Mouse (Mus musculus): Measurements from ENCODE around the gene Nipsnap1. TPM values are rescaled to one million over a fixed set of nuclear protein-coding genes. Genes with fewer than 3 reads are reported as not detected.
A peak's percentile ranks its signal among the peaks of the same experiment; 100 is the strongest.

Gene Nipsnap1
- polyA plus RNA-seq, 1 experiment from 2014 or later: 36.9 TPM

DNA sequence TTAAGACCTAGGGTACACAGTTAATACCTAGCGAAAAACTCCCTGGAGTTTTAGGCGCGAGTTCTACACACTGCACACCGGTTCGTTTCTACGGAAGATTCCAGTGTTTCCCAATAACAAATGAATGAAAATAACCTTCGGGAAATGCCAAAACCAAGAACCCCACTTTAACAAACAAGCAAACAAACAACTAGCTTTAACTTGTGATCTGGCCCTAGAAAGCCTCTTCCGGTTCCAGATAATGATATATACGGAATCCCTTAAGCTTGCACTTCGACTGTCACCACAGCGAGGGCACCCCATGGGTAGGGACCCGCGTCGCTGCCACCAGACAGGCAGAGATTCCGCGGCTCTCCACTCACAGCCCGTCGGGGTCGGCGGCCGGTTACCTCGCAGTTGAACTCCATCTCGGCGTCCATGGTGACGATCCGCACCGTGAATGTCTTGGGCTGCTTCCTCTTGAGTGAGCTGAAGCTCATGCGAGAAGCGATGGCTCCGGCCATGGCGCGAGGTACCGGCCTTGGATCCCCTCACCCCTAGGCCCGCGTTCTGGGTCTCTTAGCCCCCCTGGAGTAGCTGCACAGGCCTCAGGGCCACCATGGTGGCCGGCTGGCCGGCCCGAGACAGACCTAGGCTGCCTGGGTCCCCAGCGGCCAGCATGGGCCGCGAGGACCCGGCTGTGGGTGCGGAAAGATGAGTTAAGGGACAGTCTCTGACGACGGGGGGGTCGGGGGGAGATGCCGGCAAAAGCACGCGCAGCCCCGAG is 25.1 kb upstream of the Nipsnap1 start:
- Histone ChIP-seq H3K27ac (peak overlapping the region; percentile 80), H3K9me3 (no peaks in the 10 kb centered on the region), H3K9ac (peak overlapping the region; percentile 96), H3K4me3 (peak overlapping the region; percentile 100), H3K36me3 (no peaks in the 10 kb centered on the region), H3K27me3 (no peaks in the 10 kb centered on the region), H3K4me2 (peak overlapping the region; percentile 72), H3K4me1 (peaks cover 10% of the 10 kb centered on the region; the same call in 1 of the 2 replicates)
- under 1% methylated on average over 50 of the region's 50 CpGs for WGBS
- ATAC-seq (ENCODE audit: borderline replicate concordance, extremely low read depth, low FRiP score, low TSS enrichment): peak; percentile 48

DNA sequence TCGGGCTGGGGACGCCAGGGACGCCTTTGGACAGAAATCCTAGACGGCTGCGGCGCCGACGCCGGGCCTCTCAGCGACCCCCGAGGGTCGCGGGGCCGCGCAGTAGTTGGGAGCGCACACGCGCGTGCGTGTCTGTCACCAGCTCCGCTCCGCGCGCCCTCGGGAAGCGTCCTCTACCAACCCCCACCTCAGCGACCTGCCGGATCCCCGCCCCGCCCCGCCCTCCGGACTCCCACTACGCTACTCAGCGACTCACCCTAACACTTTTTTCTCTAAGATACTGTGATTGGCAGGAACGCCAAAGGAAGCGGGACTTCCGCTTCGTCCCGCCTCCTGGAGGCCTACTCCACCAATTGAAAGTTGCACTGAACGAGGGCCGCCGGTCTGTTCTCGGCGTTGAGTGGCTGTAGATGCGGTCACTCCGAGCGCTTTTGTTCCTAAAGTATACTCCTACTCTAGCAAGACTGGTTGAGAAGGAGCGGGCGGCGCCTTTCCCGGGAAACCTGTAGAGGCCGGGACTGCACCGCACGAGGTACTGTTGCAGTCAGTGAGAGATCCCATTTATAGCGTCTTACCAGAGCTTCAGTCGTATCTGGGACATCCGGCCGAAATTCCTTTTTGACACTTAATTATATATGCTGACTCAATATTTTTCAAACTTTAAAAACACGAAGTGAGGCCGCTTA is 24.4 kb upstream of the Nipsnap1 start, which contains the start of gene Nf2:
TSS of gene Nf2 (minus strand) at position 279 of the 686 bp plus-strand sequence.
- H3K9me3 ChIP-seq: no peaks in the 10 kb centered on the region
- peaks cover 10% of the 10 kb centered on the region; the same call in 1 of the 2 replicates for H3K4me1 ChIP-seq
- H3K27ac ChIP-seq: peak within 1 kb of the TSS; percentile 80
- no peaks in the 10 kb centered on the region for H3K36me3 ChIP-seq
- no peaks in the 10 kb centered on the region for H3K27me3 ChIP-seq
- peak within 1 kb of the TSS; percentile 72 for H3K4me2 ChIP-seq
- peak within 1 kb of the TSS; percentile 96 for H3K9ac ChIP-seq
- WGBS: under 1% methylated on average over 60 of the region's 60 CpGs
- peak; percentile 99 for ATAC-seq (ENCODE audit: borderline replicate concordance, extremely low read depth, low FRiP score, low TSS enrichment)
- peak within 1 kb of the TSS; percentile 100 for H3K4me3 ChIP-seq

DNA sequence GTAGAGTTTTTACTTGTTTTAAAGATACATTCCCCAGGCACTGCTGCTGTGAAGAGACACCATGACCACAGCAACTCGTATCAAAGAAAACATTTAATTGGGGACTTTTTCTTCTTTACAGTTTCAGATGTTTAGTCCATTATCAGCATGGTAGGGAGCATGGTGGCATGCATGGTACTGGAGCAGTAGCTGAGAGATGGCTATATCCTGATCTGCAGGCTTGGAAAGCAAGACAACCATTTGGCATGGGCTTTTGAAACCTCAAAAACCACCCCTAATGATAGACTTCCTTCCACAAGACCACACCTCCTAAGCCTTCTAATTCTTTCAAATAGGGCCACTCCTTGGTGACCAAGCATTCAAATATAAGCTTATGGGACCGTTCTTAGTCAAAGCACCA is 23.3 kb upstream of the Nipsnap1 start:
- Histone ChIP-seq H3K27ac (no peak overlapping the region), H3K4me1 (peaks cover 10% of the 10 kb centered on the region; the same call in 1 of the 2 replicates), H3K9me3 (no peaks in the 10 kb centered on the region), H3K4me3 (peak overlapping the region; percentile 100), H3K4me2 (peak overlapping the region; percentile 61; the same call in 1 of the 2 replicates), H3K36me3 (no peaks in the 10 kb centered on the region), H3K9ac (no peak overlapping the region), H3K27me3 (no peaks in the 10 kb centered on the region)
- WGBS: 88% methylated on average over 2 of the region's 2 CpGs
- ATAC-seq (ENCODE audit: borderline replicate concordance, extremely low read depth, low FRiP score, low TSS enrichment): no peak

DNA sequence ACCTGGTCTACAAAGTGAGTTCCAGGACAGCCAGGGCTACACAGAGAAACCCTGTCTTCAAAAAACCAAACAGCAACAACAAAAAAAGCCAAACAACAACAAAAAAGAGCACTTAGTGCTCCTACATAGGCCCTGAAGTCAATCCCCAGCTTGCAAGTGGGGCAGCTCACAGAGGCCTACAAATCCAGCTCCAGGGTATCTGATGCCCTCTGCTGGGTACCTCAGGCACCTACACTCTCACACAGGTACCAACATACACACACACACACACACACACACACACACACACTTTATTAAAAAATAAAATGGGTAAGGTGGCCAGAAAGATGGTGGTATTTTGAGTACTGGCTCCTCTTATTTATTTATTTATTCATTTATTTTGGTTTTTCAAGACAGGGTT is 20.7 kb upstream of the Nipsnap1 start:
- Histone ChIP-seq H3K9ac (no peak overlapping the region), H3K36me3 (no peaks in the 10 kb centered on the region)
- ATAC-seq (ENCODE audit: borderline replicate concordance, extremely low read depth, low FRiP score, low TSS enrichment): no peak

DNA sequence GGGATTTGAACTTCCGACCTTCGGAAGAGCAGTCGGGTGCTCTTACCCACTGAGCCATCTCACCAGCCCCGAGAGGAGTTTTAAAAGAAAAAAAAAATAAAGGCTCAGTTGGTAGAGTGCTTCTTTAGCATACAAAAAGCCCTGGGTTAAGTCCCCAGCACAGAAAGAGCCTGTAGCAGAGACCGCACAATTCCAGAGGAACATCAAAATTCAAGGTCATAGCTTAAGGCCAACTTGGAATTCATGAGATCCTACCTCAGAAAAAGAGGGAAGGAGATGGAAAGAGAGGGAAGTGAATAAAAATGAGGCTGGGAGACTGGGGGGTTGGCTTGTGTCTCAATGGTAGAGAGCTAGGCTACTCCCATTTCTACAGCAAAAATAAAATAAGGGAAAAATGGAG is 19.6 kb upstream of the Nipsnap1 start:
- no peak overlapping the region for H3K9ac ChIP-seq
- peaks cover 4% of the 10 kb centered on the region; the same call in 1 of the 2 replicates for H3K4me1 ChIP-seq
- no peaks in the 10 kb centered on the region for H3K36me3 ChIP-seq
- no peak for ATAC-seq (ENCODE audit: borderline replicate concordance, extremely low read depth, low FRiP score, low TSS enrichment)
- H3K4me3 ChIP-seq: no peak overlapping the region
- no peaks in the 10 kb centered on the region for H3K9me3 ChIP-seq
- H3K27me3 ChIP-seq: no peaks in the 10 kb centered on the region
- no peak overlapping the region for H3K27ac ChIP-seq
- no peak overlapping the region for H3K4me2 ChIP-seq
- WGBS: 96% methylated on average over 5 of the region's 5 CpGs

More for the DNA sequence above, 20.7 kb upstream of the Nipsnap1 start:
- H3K9me3 ChIP-seq: no peaks in the 10 kb centered on the region
- no peak overlapping the region for H3K27ac ChIP-seq
- H3K27me3 ChIP-seq: no peaks in the 10 kb centered on the region
- H3K4me1 ChIP-seq: peaks cover 5% of the 10 kb centered on the region; the same call in 1 of the 2 replicates
- no peak overlapping the region for H3K4me2 ChIP-seq
- no peak overlapping the region for H3K4me3 ChIP-seq

DNA sequence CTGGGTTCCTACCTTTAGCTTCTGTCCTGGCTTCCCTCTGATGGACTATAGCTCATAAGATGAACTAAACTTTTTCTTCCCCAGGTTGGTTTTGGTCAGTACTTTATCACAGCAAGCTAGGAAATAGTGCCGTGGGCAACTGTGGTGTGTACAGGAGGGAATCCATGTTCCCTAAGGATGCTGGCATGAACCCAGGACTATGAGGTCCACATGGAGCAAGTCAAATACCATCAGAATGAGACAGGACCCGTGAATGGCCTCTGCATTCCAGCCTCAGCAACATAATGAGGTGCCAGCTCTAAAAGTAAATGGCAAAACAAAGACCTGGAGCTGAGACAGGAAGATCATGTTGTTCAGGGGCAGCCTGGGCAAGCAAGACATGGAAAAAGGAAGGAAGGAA is 15.3 kb upstream of the Nipsnap1 start:
- no peaks in the 10 kb centered on the region for H3K4me1 ChIP-seq
- no peaks in the 10 kb centered on the region for H3K27me3 ChIP-seq
- no peak for ATAC-seq (ENCODE audit: borderline replicate concordance, extremely low read depth, low FRiP score, low TSS enrichment)
- no peaks in the 10 kb centered on the region for H3K9me3 ChIP-seq
- H3K27ac ChIP-seq: no peak overlapping the region
- H3K4me2 ChIP-seq: no peak overlapping the region
- no peaks in the 10 kb centered on the region for H3K36me3 ChIP-seq
- 42% methylated on average over 2 of the region's 2 CpGs for WGBS
- no peak overlapping the region for H3K9ac ChIP-seq
- no peak overlapping the region for H3K4me3 ChIP-seq

DNA sequence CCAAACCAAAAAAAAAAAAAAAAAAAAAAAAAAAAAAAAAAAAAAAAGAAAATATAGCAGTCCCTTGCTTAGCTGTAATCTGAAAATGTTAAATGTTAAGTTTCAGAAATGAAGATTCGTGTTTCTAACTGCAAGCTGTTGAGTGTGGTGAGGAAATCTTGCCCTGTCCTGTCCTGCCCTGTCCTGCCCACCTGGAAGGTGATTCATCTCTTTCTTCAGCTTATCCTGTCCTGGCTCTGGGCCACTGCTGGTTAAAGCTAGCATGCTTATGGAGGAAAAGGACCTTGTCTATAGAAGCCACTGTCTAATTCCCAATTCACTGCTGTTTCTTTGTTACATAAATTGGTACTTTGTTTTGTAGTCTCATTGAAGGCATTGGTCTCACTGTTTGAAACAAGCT is 12.8 kb upstream of the Nipsnap1 start:
- 43% methylated on average over 1 of the region's 1 CpGs for WGBS
- Histone ChIP-seq H3K36me3 (no peaks in the 10 kb centered on the region), H3K27me3 (no peaks in the 10 kb centered on the region), H3K27ac (no peak overlapping the region), H3K4me2 (no peak overlapping the region), H3K9ac (no peak overlapping the region), H3K9me3 (no peaks in the 10 kb centered on the region), H3K4me3 (no peak overlapping the region), H3K4me1 (no peaks in the 10 kb centered on the region)
- ATAC-seq (ENCODE audit: borderline replicate concordance, extremely low read depth, low FRiP score, low TSS enrichment): no peak

DNA sequence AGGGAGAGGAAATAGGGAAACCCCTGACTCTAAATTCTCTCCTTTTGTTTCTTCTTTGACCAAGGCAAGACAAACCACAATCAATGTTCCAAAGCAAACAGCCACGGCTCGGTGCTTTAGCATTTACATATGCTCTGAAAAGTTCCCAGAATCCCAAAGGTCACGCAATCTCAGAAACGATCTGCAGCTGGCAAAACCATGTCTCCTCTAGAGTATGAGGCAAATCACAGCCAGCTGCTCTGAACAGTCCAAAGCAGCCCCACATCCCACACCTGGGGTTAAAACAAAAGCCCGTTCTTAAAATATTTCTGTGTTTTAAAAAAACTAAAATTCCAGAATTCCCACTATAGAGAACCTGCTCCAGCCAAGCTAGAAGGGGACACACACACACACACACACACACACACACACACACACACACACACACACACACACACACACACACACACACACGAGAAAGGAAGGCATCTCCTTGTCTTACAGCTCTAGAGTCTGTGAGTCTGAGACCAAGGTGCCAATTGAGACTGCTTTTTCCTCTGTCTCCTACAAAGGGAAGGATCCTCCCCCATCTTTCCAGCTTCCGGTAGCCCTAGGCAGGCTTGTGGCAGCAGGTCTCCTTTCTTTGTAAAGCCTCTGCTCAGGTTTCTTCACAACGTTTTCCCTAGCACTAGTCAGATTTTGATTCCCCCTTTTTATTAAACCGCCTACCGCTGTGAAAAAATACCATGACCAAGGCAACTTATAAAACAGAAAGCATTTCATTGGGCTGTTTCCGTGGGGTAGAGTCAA is 11.7 kb upstream of the Nipsnap1 start:
- Histone ChIP-seq H3K4me3 (no peak overlapping the region), H3K4me1 (no peaks in the 10 kb centered on the region), H3K9me3 (no peaks in the 10 kb centered on the region), H3K4me2 (no peak overlapping the region), H3K27ac (no peak overlapping the region), H3K36me3 (no peaks in the 10 kb centered on the region), H3K27me3 (no peaks in the 10 kb centered on the region), H3K9ac (no peak overlapping the region)
- no peak for ATAC-seq (ENCODE audit: borderline replicate concordance, extremely low read depth, low FRiP score, low TSS enrichment)
- WGBS: 43% methylated on average over 11 of the region's 11 CpGs

DNA sequence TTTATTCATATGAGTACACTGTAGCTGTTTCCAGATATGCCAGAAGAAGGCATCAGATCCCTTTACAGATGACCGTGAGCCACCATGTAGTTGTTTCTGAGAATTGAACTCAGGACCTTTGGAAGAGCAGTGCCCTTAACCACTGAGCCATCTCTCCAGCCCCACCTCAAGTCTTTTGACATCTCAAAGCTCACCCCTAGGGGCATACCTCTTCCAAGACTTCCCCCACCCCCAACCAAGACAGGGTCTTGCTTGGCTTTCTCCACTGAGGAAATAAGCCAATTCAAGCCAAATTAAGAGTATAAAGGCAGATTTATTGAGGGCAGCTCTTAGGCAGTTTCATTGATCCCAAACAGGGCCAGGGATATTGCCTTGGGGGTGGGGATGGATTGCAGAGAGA is 11.0 kb upstream of the Nipsnap1 start:
- Histone ChIP-seq H3K36me3 (no peaks in the 10 kb centered on the region), H3K27me3 (no peaks in the 10 kb centered on the region), H3K9me3 (no peaks in the 10 kb centered on the region), H3K27ac (no peak overlapping the region), H3K4me3 (no peak overlapping the region), H3K4me1 (no peaks in the 10 kb centered on the region), H3K9ac (no peak overlapping the region), H3K4me2 (no peak overlapping the region)
- ATAC-seq (ENCODE audit: borderline replicate concordance, extremely low read depth, low FRiP score, low TSS enrichment): no peak
- 91% methylated on average over 1 of the region's 1 CpGs for WGBS

DNA sequence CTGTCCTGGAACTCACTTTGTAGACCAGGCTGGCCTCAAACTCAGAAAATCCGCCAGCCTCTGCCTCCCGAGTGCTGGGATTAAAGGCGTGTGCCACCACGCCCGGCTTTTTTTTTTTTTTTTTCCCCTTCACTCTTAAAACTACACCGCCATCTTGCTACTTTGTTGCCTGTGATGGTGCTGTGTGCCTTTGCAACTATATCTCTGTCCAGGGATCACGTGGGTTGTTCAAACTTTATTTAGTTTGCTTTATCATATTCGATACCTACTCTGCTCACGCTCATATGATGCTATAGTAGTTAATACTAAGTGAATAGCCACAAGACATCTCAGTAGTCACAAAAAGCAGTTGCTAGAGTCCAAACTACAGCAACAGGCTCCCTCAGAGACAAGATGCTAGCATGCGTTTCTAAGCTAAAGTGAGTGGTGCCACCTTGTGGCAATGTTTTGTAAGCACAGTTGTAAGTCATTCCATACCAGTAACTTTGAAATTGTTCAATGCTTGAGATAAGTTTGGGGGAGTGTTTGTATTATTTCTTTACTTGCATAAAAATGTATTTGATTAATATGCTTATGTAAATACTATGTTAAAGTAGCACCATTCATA is 8.0 kb upstream of the Nipsnap1 start:
- H3K4me1 ChIP-seq: no peaks in the 10 kb centered on the region
- H3K4me3 ChIP-seq: no peak overlapping the region
- H3K27me3 ChIP-seq: no peaks in the 10 kb centered on the region
- WGBS: 30% methylated on average over 10 of the region's 10 CpGs
- H3K36me3 ChIP-seq: no peaks in the 10 kb centered on the region
- H3K9ac ChIP-seq: no peak overlapping the region
- ATAC-seq (ENCODE audit: borderline replicate concordance, extremely low read depth, low FRiP score, low TSS enrichment): no peak
- no peak overlapping the region for H3K4me2 ChIP-seq
- H3K27ac ChIP-seq: no peak overlapping the region
- no peaks in the 10 kb centered on the region for H3K9me3 ChIP-seq

DNA sequence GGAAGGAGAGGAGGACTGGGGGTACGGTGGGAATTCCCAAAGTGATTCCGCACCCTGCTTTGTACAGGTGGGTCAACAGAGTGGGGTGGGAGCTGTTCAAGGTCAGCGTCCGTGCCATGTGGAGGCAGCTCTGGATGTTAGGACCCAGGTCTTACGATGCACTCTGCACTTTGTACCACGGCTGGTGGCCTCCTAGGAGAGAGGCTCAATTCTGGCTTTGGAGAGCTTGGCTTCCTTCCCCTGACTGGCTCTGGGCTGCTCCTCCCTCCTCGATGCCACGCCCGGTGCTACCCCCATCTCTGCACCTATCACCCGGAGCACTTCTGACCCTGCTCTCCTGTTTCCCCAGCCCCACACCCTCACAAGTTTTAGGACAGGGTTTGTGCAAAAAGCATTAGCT is 800 bp downstream of the Nipsnap1 start:
- peak overlapping the region; percentile 65 for H3K4me3 ChIP-seq
- H3K36me3 ChIP-seq: no peaks in the 10 kb centered on the region
- ATAC-seq (ENCODE audit: borderline replicate concordance, extremely low read depth, low FRiP score, low TSS enrichment): peak; percentile 46; the same call in 1 of the 2 replicates
- 1% methylated on average over 10 of the region's 10 CpGs for WGBS
- H3K27me3 ChIP-seq: no peaks in the 10 kb centered on the region
- peaks cover 7% of the 10 kb centered on the region for H3K4me1 ChIP-seq
- H3K4me2 ChIP-seq: peak overlapping the region; percentile 86
- H3K9ac ChIP-seq: peak overlapping the region; percentile 41
- H3K9me3 ChIP-seq: no peaks in the 10 kb centered on the region
- no peak overlapping the region for H3K27ac ChIP-seq

All from lung, embryonic 15.5 days (tissue).